Mouse (Mus musculus): ENCODE data around the gene Ttc38.

Gene Ttc38

GRCm38 (mm10) chr15:85892498-85893118 lies 60.5 kb downstream of the Ttc38 start:
- no peak for DNase-seq (ENCODE audit: extremely low read depth, low read depth, low spot score)

- no peak for DNase-seq (ENCODE audit: extremely low read depth, low read depth, low spot score)
These were observed 61.8 kb downstream of the Ttc38 start for GRCm38 (mm10) chr15:85893871-85894270.

- DNase-seq (ENCODE audit: extremely low read depth, low read depth, low spot score): no peak
These were observed 64.2 kb downstream of the Ttc38 start for GRCm38 (mm10) chr15:85896284-85896683.

GRCm38 (mm10) chr15:85897113-85897512 lies 65.0 kb downstream of the Ttc38 start:
- no peak for DNase-seq (ENCODE audit: extremely low read depth, low read depth, low spot score)

GRCm38 (mm10) chr15:85899396-85899795 lies 67.3 kb downstream of the Ttc38 start:
- no peak for DNase-seq (ENCODE audit: extremely low read depth, low read depth, low spot score)

- no peak for DNase-seq (ENCODE audit: extremely low read depth, low read depth, low spot score)
These were observed 68.2 kb downstream of the Ttc38 start for GRCm38 (mm10) chr15:85900318-85900717.

- no peak for DNase-seq (ENCODE audit: extremely low read depth, low read depth, low spot score)
These were observed 68.7 kb downstream of the Ttc38 start for GRCm38 (mm10) chr15:85900801-85901200.

- no peak for DNase-seq (ENCODE audit: extremely low read depth, low read depth, low spot score)
These were observed 70.4 kb downstream of the Ttc38 start for GRCm38 (mm10) chr15:85902505-85902904.

GRCm38 (mm10) chr15:85903826-85904225 lies 71.7 kb downstream of the Ttc38 start:
- no peak for DNase-seq (ENCODE audit: extremely low read depth, low read depth, low spot score)
